Mouse (Mus musculus) G1E (cell line): ENCODE measurements around the gene Asic4.

ENCODE experiments used
- CTCF ChIP-seq: IDR thresholded peaks from 2 replicates; pipeline ENCODE4 v1.5.1; 2012; ENCODE audit warnings: low read depth, low read length, inconsistent platforms, mixed read lengths
- GATA1 ChIP-seq: IDR thresholded peaks from 2 replicates; pipeline ENCODE4 v1.6.1; 2012; ENCODE audit warnings: borderline replicate concordance, low read length, inconsistent platforms, mixed read lengths
- GATA2 ChIP-seq: IDR thresholded peaks from 2 replicates; pipeline ENCODE4 v1.6.1; 2012; ENCODE audit warnings: low read depth, low read length, inconsistent platforms, borderline replicate concordance
- POLR2AphosphoS5 ChIP-seq: IDR thresholded peaks from 2 replicates; pipeline ENCODE4 v1.6.1; 2012; ENCODE audit warnings: low read depth, low read length, inconsistent platforms; ENCODE audit not compliant: insufficient replicate concordance
- TAL1 ChIP-seq: conservative IDR thresholded peaks from 2 replicates; pipeline ENCODE4 v1.6.1; 2012; ENCODE audit warnings: low read depth, low read length, inconsistent platforms, mixed read lengths

DNA sequence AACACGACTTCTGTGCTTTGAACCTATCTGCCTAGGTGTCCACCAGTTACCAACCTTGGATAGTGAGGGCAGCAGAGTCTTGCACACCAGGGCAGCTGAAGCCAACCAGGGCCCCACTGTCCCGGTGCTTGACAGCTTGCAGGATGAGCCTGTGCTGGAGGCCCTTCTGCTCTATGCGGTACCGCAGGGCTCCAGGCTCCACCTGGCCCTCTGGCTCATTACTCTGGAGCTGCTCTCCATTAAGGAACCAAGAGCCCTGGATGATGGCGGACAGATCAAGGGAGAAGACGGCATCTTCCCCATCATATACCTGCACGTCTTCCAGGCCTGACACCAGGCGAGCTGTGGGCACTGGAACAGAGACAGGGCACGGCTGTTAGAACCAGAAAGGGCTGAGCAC is 51.7 kb downstream of the Asic4 start:
- TF ChIP-seq GATA1 (no peak), CTCF (no peak), POLR2AphosphoS5 (no peak), TAL1 (no peak), GATA2 (no peak)
